15 mouse cellular contexts compared by ENCODE assay signal in genomic region chr11:8544355-8544754, GRCm38 (mm10).
A peak's percentile ranks its signal among the peaks of the same experiment; 100 is the strongest.
DNase-seq lines count a peak whose midpoint lies in the region; ATAC-seq and TF ChIP-seq lines count a peak whose summit lies in the region.
"Had no signal": no experiment of that assay in that cellular context is flagged by ENCODE, and none has a peak within 500 bp of the region (broad histone marks: within the 10 kb centered on the region; RNA-seq: fewer than 3 reads in every experiment).

No protein-coding gene starts in this region.

- H3K9me3 ChIP-seq in hindbrain, embryonic 14.5 days (ENCODE audit: control insufficient read depth, low read length) = no peaks in the 10 kb centered on the region
- H3K9me3 ChIP-seq in hindbrain, embryonic 11.5 days (ENCODE audit: control insufficient read depth, low read length) = no peaks in the 10 kb centered on the region
- H3K9me3 ChIP-seq in hindbrain, postnatal 0 days (ENCODE audit: low read length) = no peaks in the 10 kb centered on the region
- H3K9me3 ChIP-seq in limb, embryonic 15.5 days = no peaks in the 10 kb centered on the region
- H3K9me3 ChIP-seq: embryonic facial prominence, embryonic 15.5 days had no signal

- 49% methylated on average over 6 of the region's 6 CpGs for WGBS in hindbrain, embryonic 14.5 days
- 48% methylated on average over 6 of the region's 6 CpGs for WGBS in hindbrain, embryonic 11.5 days
- 36% methylated on average over 6 of the region's 6 CpGs for WGBS in hindbrain, postnatal 0 days
- 26% methylated on average over 6 of the region's 6 CpGs for WGBS in limb, embryonic 15.5 days
- WGBS in cerebellum, adult 2 months = 61% methylated on average over 6 of the region's 6 CpGs

- no peaks in the 10 kb centered on the region for H3K36me3 ChIP-seq in hindbrain, embryonic 14.5 days (replicated peaks; ENCODE audit: control insufficient read depth, insufficient read depth)
- no peaks in the 10 kb centered on the region for H3K36me3 ChIP-seq in hindbrain, embryonic 11.5 days (ENCODE audit: control insufficient read depth, insufficient read depth, low read length)
- no peaks in the 10 kb centered on the region for H3K36me3 ChIP-seq in hindbrain, postnatal 0 days (ENCODE audit: insufficient read depth, low read length)
- peaks cover 31% of the 10 kb centered on the region for H3K36me3 ChIP-seq in limb, embryonic 15.5 days

- H3K4me3 ChIP-seq in hindbrain, embryonic 14.5 days (replicated peaks; ENCODE audit: low read length) = no peak overlapping the region
- no peak overlapping the region for H3K4me3 ChIP-seq in hindbrain, embryonic 11.5 days (ENCODE audit: low read depth, low read length)
- H3K4me3 ChIP-seq in hindbrain, postnatal 0 days (ENCODE audit: low read length) = no peak overlapping the region
- no peak overlapping the region for H3K4me3 ChIP-seq in limb, embryonic 15.5 days
- no peak overlapping the region for H3K4me3 ChIP-seq in cerebellum, adult 2 months (replicated peaks; ENCODE audit: insufficient read depth, low read depth, low read length)
- H3K4me3 ChIP-seq: embryonic facial prominence, embryonic 15.5 days; heart, adult 2 months had no signal

- no peaks in the 10 kb centered on the region for H3K27me3 ChIP-seq in hindbrain, embryonic 14.5 days (ENCODE audit: control insufficient read depth, insufficient read depth, low read length)
- H3K27me3 ChIP-seq in hindbrain, embryonic 11.5 days (ENCODE audit: control insufficient read depth, insufficient read depth, low read length) = no peaks in the 10 kb centered on the region
- no peaks in the 10 kb centered on the region for H3K27me3 ChIP-seq in hindbrain, postnatal 0 days (ENCODE audit: insufficient read depth, low read length)
- no peaks in the 10 kb centered on the region for H3K27me3 ChIP-seq in limb, embryonic 15.5 days
- H3K27me3 ChIP-seq in cerebellum, adult 2 months (ENCODE audit: control insufficient read depth, insufficient read depth, low read length) = no peaks in the 10 kb centered on the region
- H3K27me3 ChIP-seq: embryonic facial prominence, embryonic 15.5 days had no signal

- no peak overlapping the region for H3K27ac ChIP-seq in hindbrain, embryonic 14.5 days
- no peak overlapping the region for H3K27ac ChIP-seq in hindbrain, embryonic 11.5 days (ENCODE audit: low read depth, low read length)
- H3K27ac ChIP-seq in hindbrain, postnatal 0 days = no peak overlapping the region
- peak overlapping the region; percentile 77 for H3K27ac ChIP-seq in limb, embryonic 15.5 days
- H3K27ac ChIP-seq in cerebellum, adult 2 months (ENCODE audit: insufficient read depth, low read length) = no peak overlapping the region
- H3K27ac ChIP-seq: embryonic facial prominence, embryonic 15.5 days; heart, adult 2 months had no signal

- TF ChIP-seq POLR2A in cerebellum, adult 2 months (IDR thresholded peaks at IDR 0.05; ENCODE audit: borderline replicate concordance, insufficient read depth, low read length) = no peak

- no peak for DNase-seq in hindbrain, embryonic 14.5 days (ENCODE audit: low spot score)
- no peak for DNase-seq in hindbrain, embryonic 11.5 days (ENCODE audit: low spot score)
- DNase-seq in NIH3T3 (ENCODE audit: low read depth) = peak; percentile 80
- DNase-seq in hindbrain, postnatal 0 days (ENCODE audit: low spot score) = peak; percentile 27
- DNase-seq in heart, postnatal 14 days = no peak
- DNase-seq in layer of hippocampus, adult 9-11 months = no peak
- DNase-seq in cerebellum, adult 2 months = no peak
- DNase-seq: cerebellum, adult 9-10 months; heart, adult 2 months; liver; midbrain, embryonic 14.5 days; thymus, postnatal 4 days had no signal

- no peaks in the 10 kb centered on the region for H3K4me1 ChIP-seq in hindbrain, embryonic 14.5 days (replicated peaks; ENCODE audit: control insufficient read depth, insufficient read depth, low read length)
- H3K4me1 ChIP-seq in hindbrain, embryonic 11.5 days (replicated peaks; ENCODE audit: control insufficient read depth, insufficient read depth, low read length) = no peaks in the 10 kb centered on the region
- no peaks in the 10 kb centered on the region for H3K4me1 ChIP-seq in hindbrain, postnatal 0 days (ENCODE audit: insufficient read depth, low read length)
- H3K4me1 ChIP-seq in limb, embryonic 15.5 days = peaks cover 48% of the 10 kb centered on the region
- H3K4me1 ChIP-seq in cerebellum, adult 2 months (ENCODE audit: control insufficient read depth, insufficient read depth, low read length) = no peaks in the 10 kb centered on the region

- intact Hi-C loops in heart, postnatal 14 days (cut with DNase I) = no loop called here

- no peak overlapping the region for H3K9ac ChIP-seq in hindbrain, embryonic 14.5 days
- no peak overlapping the region for H3K9ac ChIP-seq in hindbrain, embryonic 11.5 days (ENCODE audit: low read depth, low read length)
- no peak overlapping the region for H3K9ac ChIP-seq in hindbrain, postnatal 0 days (replicated peaks; ENCODE audit: low read length)
- no peak overlapping the region for H3K9ac ChIP-seq in limb, embryonic 15.5 days
- H3K9ac ChIP-seq: embryonic facial prominence, embryonic 15.5 days had no signal

- peak; percentile 53; the same call in 1 of the 2 replicates for ATAC-seq in hindbrain, embryonic 14.5 days (ENCODE audit: low FRiP score)
- no peak for ATAC-seq in hindbrain, embryonic 11.5 days (ENCODE audit: low FRiP score)
- no peak for ATAC-seq in hindbrain, postnatal 0 days
- ATAC-seq in limb, embryonic 15.5 days (ENCODE audit: insufficient number of reproducible peaks, low FRiP score, low TSS enrichment, low read depth) = peak; percentile 63
- ATAC-seq: CD4-positive, CD25-positive, alpha-beta regulatory T cell, adult 4 months had no signal

- no peak for TF ChIP-seq CTCF in hindbrain, postnatal 0 days (IDR thresholded peaks at IDR 0.05; ENCODE audit: low read depth)
- no peak for TF ChIP-seq CTCF in cerebellum, adult 2 months (IDR thresholded peaks at IDR 0.05; ENCODE audit: borderline replicate concordance, insufficient read depth, low read depth, low read length)

- H3K4me2 ChIP-seq in hindbrain, embryonic 14.5 days (replicated peaks) = no peak overlapping the region
- H3K4me2 ChIP-seq in hindbrain, embryonic 11.5 days (replicated peaks; ENCODE audit: low read depth, low read length) = no peak overlapping the region
- no peak overlapping the region for H3K4me2 ChIP-seq in hindbrain, postnatal 0 days (ENCODE audit: low read depth, low read length)
- H3K4me2 ChIP-seq in limb, embryonic 15.5 days = no peak overlapping the region
- H3K4me2 ChIP-seq: embryonic facial prominence, embryonic 15.5 days had no signal

Comparison
In these comparisons a context has a peak if more than half of its experiments do, and no peak if none do; other contexts are left out.
1. ATAC-seq: peak in hindbrain, embryonic 14.5 days (single experiment) and limb, embryonic 15.5 days (single experiment); none in hindbrain, embryonic 11.5 days (single experiment) and hindbrain, postnatal 0 days (single experiment).
2. DNase-seq: peak in NIH3T3 (single experiment) and hindbrain, postnatal 0 days (single experiment); none in hindbrain, embryonic 14.5 days (single experiment), hindbrain, embryonic 11.5 days (single experiment), heart, postnatal 14 days (0 of 2), layer of hippocampus, adult 9-11 months (single experiment) and cerebellum, adult 2 months (0 of 2).